Mouse (Mus musculus): ENCODE data around the gene Prn. TPM values are rescaled to one million over a fixed set of nuclear protein-coding genes. Genes with fewer than 3 reads are reported as not detected.

Gene Prn
- polyA plus RNA-seq, 1 experiment from 2014 or later, result not detected

GRCm38 (mm10) chr2:131888233-131888632 is 21.5 kb upstream of the Prn start:
- no peaks in the 10 kb centered on the region for H3K27me3 ChIP-seq
- no peak overlapping the region for H3K4me2 ChIP-seq
- WGBS, result 84% methylated on average over 7 of the region's 7 CpGs
- no peak overlapping the region for H3K9ac ChIP-seq
- no peak overlapping the region for H3K4me3 ChIP-seq
- no peaks in the 10 kb centered on the region for H3K9me3 ChIP-seq (replicated peaks)
- no peaks in the 10 kb centered on the region for H3K36me3 ChIP-seq (ENCODE audit: poor library complexity, severe bottlenecking)
- H3K27ac ChIP-seq, result no peak overlapping the region
- peaks cover 39% of the 10 kb centered on the region for H3K4me1 ChIP-seq
- no peak for ATAC-seq

DNA sequence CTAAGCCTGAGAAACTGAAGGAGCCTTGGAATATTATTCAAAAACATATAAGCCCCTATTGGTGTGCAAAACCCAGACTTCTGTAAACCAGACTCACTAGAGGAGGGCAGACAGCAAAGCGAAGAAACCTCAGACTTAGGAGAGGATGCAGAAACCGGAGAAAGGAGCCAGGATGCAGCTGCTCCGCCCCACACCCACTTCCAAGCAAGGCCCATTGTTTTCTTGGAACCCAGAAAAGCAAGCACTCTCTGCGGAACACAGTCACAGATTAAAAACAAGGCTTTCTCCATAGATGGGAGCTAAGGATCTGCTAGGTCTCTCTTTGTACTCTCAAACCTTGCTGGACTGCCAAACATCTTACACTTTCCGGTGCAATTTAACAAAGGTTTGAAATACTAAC is 17.2 kb upstream of the Prn start:
- Histone ChIP-seq H3K4me2 (no peak overlapping the region), H3K4me1 (peaks cover 35% of the 10 kb centered on the region), H3K9ac (no peak overlapping the region), H3K9me3 (replicated peaks) (no peaks in the 10 kb centered on the region), H3K36me3 (ENCODE audit: poor library complexity, severe bottlenecking) (no peaks in the 10 kb centered on the region), H3K27me3 (no peaks in the 10 kb centered on the region), H3K27ac (no peak overlapping the region), H3K4me3 (no peak overlapping the region)
- ATAC-seq, result no peak
- WGBS, result 28% methylated on average over 5 of the region's 5 CpGs

- no peak overlapping the region for H3K4me2 ChIP-seq
- H3K36me3 ChIP-seq (ENCODE audit: poor library complexity, severe bottlenecking), result no peaks in the 10 kb centered on the region
- H3K9me3 ChIP-seq (replicated peaks), result no peaks in the 10 kb centered on the region
- no peak for ATAC-seq
- WGBS, result 80% methylated on average over 2 of the region's 2 CpGs
- no peaks in the 10 kb centered on the region for H3K27me3 ChIP-seq
- H3K9ac ChIP-seq, result no peak overlapping the region
- no peak overlapping the region for H3K27ac ChIP-seq
- H3K4me1 ChIP-seq, result peaks cover 21% of the 10 kb centered on the region; the same call in 1 of the 2 replicates
- no peak overlapping the region for H3K4me3 ChIP-seq
These were observed 14.7 kb upstream of the Prn start for GRCm38 (mm10) chr2:131895106-131895505.

- no peaks in the 10 kb centered on the region for H3K9me3 ChIP-seq (replicated peaks)
- H3K27me3 ChIP-seq, result no peaks in the 10 kb centered on the region
- H3K27ac ChIP-seq, result no peak overlapping the region
- no peak overlapping the region for H3K4me3 ChIP-seq
- H3K36me3 ChIP-seq (ENCODE audit: poor library complexity, severe bottlenecking), result no peaks in the 10 kb centered on the region
- no peak overlapping the region for H3K9ac ChIP-seq
- 95% methylated on average over 4 of the region's 4 CpGs for WGBS
- no peak for ATAC-seq
- H3K4me1 ChIP-seq, result peaks cover 15% of the 10 kb centered on the region; the same call in 1 of the 2 replicates
- no peak overlapping the region for H3K4me2 ChIP-seq
These were observed 13.7 kb upstream of the Prn start for GRCm38 (mm10) chr2:131896011-131896410.

- Histone ChIP-seq H3K36me3 (ENCODE audit: poor library complexity, severe bottlenecking) (no peaks in the 10 kb centered on the region), H3K4me1 (peaks cover 4% of the 10 kb centered on the region; the same call in 1 of the 2 replicates), H3K4me3 (no peak overlapping the region), H3K4me2 (no peak overlapping the region), H3K27me3 (no peaks in the 10 kb centered on the region), H3K27ac (peak overlapping the region; percentile 57; the same call in 1 of the 2 replicates), H3K9ac (no peak overlapping the region), H3K9me3 (replicated peaks) (no peaks in the 10 kb centered on the region)
- ATAC-seq, result peak; percentile 57; the same call in 1 of the 2 replicates
- WGBS, result 87% methylated on average over 12 of the region's 12 CpGs
These were observed 12.2 kb upstream of the Prn start for GRCm38 (mm10) chr2:131897336-131898109.

- no peak for ATAC-seq
- Histone ChIP-seq H3K9ac (no peak overlapping the region), H3K4me1 (0 out of 2 replicates have a peak, but pooled peaks cover 5% of the 10 kb centered on the region), H3K9me3 (replicated peaks) (no peaks in the 10 kb centered on the region), H3K27ac (no peak overlapping the region), H3K27me3 (no peaks in the 10 kb centered on the region), H3K4me3 (no peak overlapping the region), H3K4me2 (no peak overlapping the region), H3K36me3 (ENCODE audit: poor library complexity, severe bottlenecking) (no peaks in the 10 kb centered on the region)
- 67% methylated on average over 2 of the region's 3 CpGs for WGBS
These were observed 7.3 kb upstream of the Prn start for GRCm38 (mm10) chr2:131902423-131902822.

DNA sequence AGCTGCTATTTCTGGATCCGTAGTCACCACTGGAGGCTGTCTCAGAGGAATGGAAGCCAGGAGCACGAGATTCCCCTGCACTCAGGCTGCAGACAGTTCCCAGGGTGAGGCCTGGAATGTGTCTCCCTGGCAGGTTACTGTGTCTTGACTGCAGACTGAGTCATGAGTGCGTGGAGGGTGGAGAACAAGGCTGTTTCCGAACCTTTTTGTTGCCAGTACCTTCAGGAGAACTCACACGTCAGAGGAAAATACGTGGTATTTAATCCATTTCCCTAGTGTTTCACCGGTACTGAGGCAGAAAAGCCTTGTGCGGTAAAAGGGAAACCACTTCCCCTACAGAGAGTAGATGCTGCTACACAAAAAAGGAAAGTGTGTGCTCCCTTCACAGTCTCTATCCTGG is 6.9 kb upstream of the Prn start:
- no peak overlapping the region for H3K4me3 ChIP-seq
- H3K9me3 ChIP-seq (replicated peaks), result no peaks in the 10 kb centered on the region
- 67% methylated on average over 8 of the region's 8 CpGs for WGBS
- no peaks in the 10 kb centered on the region for H3K27me3 ChIP-seq
- ATAC-seq, result no peak
- H3K9ac ChIP-seq, result no peak overlapping the region
- H3K27ac ChIP-seq, result no peak overlapping the region
- no peaks in the 10 kb centered on the region for H3K36me3 ChIP-seq (ENCODE audit: poor library complexity, severe bottlenecking)
- no peak overlapping the region for H3K4me2 ChIP-seq
- H3K4me1 ChIP-seq, result 0 out of 2 replicates have a peak, but pooled peaks cover 5% of the 10 kb centered on the region

DNA sequence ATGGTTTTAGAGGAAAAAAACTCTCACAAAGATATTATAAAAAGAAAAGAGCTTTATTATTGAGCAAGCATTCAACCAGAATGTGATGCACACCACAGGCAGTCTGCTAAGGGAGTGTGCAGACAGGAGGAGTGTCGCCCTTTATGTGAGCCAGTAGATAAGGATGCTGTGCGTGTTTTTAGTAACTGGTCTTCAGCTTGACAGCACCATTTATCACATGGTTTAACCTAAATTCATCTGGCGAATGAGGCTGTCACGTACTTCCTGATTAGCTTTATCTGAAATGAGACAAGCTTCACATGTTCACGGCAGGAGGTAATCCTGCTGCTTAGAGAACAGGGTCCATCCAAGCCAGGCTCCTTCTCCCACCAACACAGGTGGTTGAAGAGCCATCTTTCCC is 4.7 kb upstream of the Prn start:
- Histone ChIP-seq H3K27ac (no peak overlapping the region), H3K27me3 (no peaks in the 10 kb centered on the region), H3K4me1 (0 out of 2 replicates have a peak, but pooled peaks cover 5% of the 10 kb centered on the region), H3K9ac (no peak overlapping the region), H3K9me3 (replicated peaks) (no peaks in the 10 kb centered on the region), H3K4me2 (no peak overlapping the region), H3K36me3 (ENCODE audit: poor library complexity, severe bottlenecking) (no peaks in the 10 kb centered on the region), H3K4me3 (no peak overlapping the region)
- WGBS, result 73% methylated on average over 5 of the region's 5 CpGs
- no peak for ATAC-seq

- Histone ChIP-seq H3K4me3 (no peak overlapping the region), H3K9ac (no peak overlapping the region), H3K9me3 (replicated peaks) (no peaks in the 10 kb centered on the region), H3K4me1 (peaks cover 11% of the 10 kb centered on the region), H3K36me3 (ENCODE audit: poor library complexity, severe bottlenecking) (no peaks in the 10 kb centered on the region), H3K4me2 (no peak overlapping the region), H3K27me3 (no peaks in the 10 kb centered on the region), H3K27ac (no peak overlapping the region)
- WGBS, result 47% methylated on average over 6 of the region's 6 CpGs
- no peak for ATAC-seq
These were observed 4.0 kb upstream of the Prn start for GRCm38 (mm10) chr2:131905776-131906175.

- ATAC-seq, result no peak
- Histone ChIP-seq H3K9ac (no peak overlapping the region), H3K4me2 (no peak overlapping the region), H3K36me3 (ENCODE audit: poor library complexity, severe bottlenecking) (no peaks in the 10 kb centered on the region), H3K27ac (no peak overlapping the region), H3K4me3 (no peak overlapping the region), H3K9me3 (replicated peaks) (no peaks in the 10 kb centered on the region), H3K4me1 (peaks cover 16% of the 10 kb centered on the region), H3K27me3 (no peaks in the 10 kb centered on the region)
- WGBS, result 87% methylated on average over 3 of the region's 3 CpGs
These were observed 3.5 kb upstream of the Prn start for GRCm38 (mm10) chr2:131906266-131906665.

DNA sequence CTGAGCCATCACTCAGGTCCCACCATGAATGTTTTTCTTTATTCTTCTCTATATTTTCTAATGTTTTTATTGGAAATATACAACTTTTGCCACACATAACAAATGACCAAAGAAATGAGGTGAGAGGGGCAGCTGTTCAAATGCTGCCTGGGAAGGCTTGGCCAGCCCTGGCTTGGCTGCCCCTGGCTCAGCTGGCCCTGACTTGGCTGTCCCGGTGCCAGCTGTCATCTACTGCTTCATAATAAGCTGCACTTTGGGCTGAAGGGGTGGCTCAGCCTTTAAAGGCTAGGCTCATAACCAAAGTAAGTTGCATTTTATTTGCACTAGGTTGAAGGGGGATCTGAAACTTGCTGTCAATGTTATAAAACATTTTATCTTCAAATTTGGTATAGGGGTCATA is 2.9 kb upstream of the Prn start:
- Histone ChIP-seq H3K9me3 (replicated peaks) (no peaks in the 10 kb centered on the region), H3K4me2 (no peak overlapping the region), H3K9ac (no peak overlapping the region), H3K27ac (no peak overlapping the region), H3K27me3 (no peaks in the 10 kb centered on the region), H3K4me1 (peaks cover 22% of the 10 kb centered on the region), H3K36me3 (ENCODE audit: poor library complexity, severe bottlenecking) (no peaks in the 10 kb centered on the region), H3K4me3 (no peak overlapping the region)
- 88% methylated on average over 1 of the region's 1 CpGs for WGBS
- no peak for ATAC-seq

- H3K4me1 ChIP-seq, result peaks cover 26% of the 10 kb centered on the region
- H3K36me3 ChIP-seq (ENCODE audit: poor library complexity, severe bottlenecking), result no peaks in the 10 kb centered on the region
- WGBS, result 75% methylated on average over 5 of the region's 5 CpGs
- no peak overlapping the region for H3K4me2 ChIP-seq
- H3K27ac ChIP-seq, result no peak overlapping the region
- no peaks in the 10 kb centered on the region for H3K9me3 ChIP-seq (replicated peaks)
- no peak for ATAC-seq
- H3K4me3 ChIP-seq, result no peak overlapping the region
- H3K9ac ChIP-seq, result no peak overlapping the region
- no peaks in the 10 kb centered on the region for H3K27me3 ChIP-seq
These were observed 2.4 kb upstream of the Prn start for GRCm38 (mm10) chr2:131907311-131907710.
